Mouse (Mus musculus) thymus, adult 2 months (tissue): ENCODE data around the gene Stn1. TPM values are rescaled to one million over a fixed set of nuclear protein-coding genes. Genes with fewer than 3 reads are reported as not detected.

Experiments
- DNase-seq: peaks from one replicate; pipeline ENCODE4 v3.0.0; 2021
- H3K27ac ChIP-seq: fragments of 200-500 bp; 2 replicates; pipeline ENCODE4 v1.5.1; 2012; ENCODE audit warnings: low read length, control low read depth; ENCODE audit not compliant: control insufficient read depth, insufficient read depth
- H3K27me3 ChIP-seq: fragments of 200-500 bp; 2 replicates; pipeline ENCODE4 v1.6.1; 2012; ENCODE audit warnings: mild to moderate bottlenecking, low read length, moderate library complexity, mixed read lengths; ENCODE audit not compliant: control insufficient read depth, insufficient read depth
- H3K36me3 ChIP-seq: fragments of 200-500 bp; 2 replicates; pipeline ENCODE4 v1.6.1; 2012; ENCODE audit warnings: mild to moderate bottlenecking, low read length, moderate library complexity; ENCODE audit not compliant: control insufficient read depth, insufficient read depth
- H3K4me1 ChIP-seq: fragments of 200-500 bp; replicated peaks from 2 replicates; pipeline ENCODE4 v1.6.1; 2012; ENCODE audit warnings: low read length; ENCODE audit not compliant: control insufficient read depth, insufficient read depth
- H3K4me3 ChIP-seq: fragments of 200-500 bp; 2 replicates; pipeline ENCODE4 v1.5.1; 2012; ENCODE audit warnings: mild to moderate bottlenecking, low read length, control low read depth, moderate library complexity; ENCODE audit not compliant: control insufficient read depth, insufficient read depth
- CTCF ChIP-seq: fragments of 200-500 bp; IDR thresholded peaks from 2 replicates; pipeline ENCODE4 v1.5.1; 2012; ENCODE audit warnings: mild to moderate bottlenecking, control low read depth, low read length, moderate library complexity, borderline replicate concordance; ENCODE audit not compliant: control insufficient read depth, poor library complexity, insufficient read depth; ENCODE audit errors: extremely low read depth
- POLR2A ChIP-seq: fragments of 200-500 bp; IDR thresholded peaks from 2 replicates; pipeline ENCODE4 v1.6.1; 2012; ENCODE audit warnings: mild to moderate bottlenecking, low read length, control low read depth, moderate library complexity; ENCODE audit not compliant: control insufficient read depth, poor library complexity, insufficient read depth; ENCODE audit errors: extremely low read depth
- WGBS: fragments of 180-500 bp; shearing (Covaris S2); methylation state at CpG from one replicate; pipeline ENCODE4 v1.1.7; 2018; 5-methylcytosine and 5-hydroxymethylcytosine counted together
- polyA plus RNA-seq: library from polyadenylated mRNA; depleted of rRNA; stranded (reverse); fragments of >200 nt; gene quantifications from 2 replicates; pipeline ENCODE4 v1.2.3, GENCODE M21; 2012

Stn1 gene
- polyA plus RNA-seq, 1 experiment = 24.8 TPM

DNA sequence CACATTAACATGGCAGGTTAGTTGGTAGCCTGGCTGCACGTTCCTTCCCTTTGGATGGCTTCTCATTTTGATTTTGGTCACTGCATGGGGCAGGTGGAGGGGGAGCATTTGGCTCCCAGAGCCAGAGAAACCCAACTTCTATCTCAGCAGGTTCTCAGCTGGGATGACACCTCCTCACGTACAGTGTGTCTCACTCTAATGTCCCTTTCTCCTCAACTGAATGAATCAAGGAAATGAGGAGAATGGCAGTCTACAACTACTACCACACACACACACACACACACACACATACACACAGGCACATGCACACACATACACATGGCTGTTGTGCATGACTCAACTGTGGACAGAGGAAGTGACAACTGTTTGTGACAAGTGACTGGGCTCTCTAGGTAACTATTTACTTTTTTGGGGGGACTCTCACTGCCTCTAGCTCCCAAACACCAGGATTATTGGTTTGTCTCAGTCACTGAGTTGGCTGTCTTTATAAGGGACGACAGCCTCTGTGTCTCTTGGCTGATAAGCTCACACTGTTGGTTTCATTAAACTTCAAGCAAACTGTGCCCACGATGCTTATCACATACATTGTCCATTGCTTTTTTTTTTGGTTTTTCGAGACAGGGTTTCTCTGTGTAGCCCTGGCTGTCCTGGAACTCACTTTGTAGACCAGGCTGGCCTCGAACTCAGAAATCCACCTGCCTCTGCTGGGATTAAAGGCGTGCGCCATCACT, 18.0 kb downstream of the Stn1 start:
- no peaks in the 10 kb centered on the region for H3K27me3 ChIP-seq
- H3K4me1 ChIP-seq = peaks cover under 1% of the 10 kb centered on the region
- no peak for DNase-seq
- TF ChIP-seq CTCF (no peak), POLR2A (no peak)
- 84% methylated on average over 8 of the region's 8 CpGs for WGBS
- H3K27ac ChIP-seq = no peak overlapping the region
- no peak overlapping the region for H3K4me3 ChIP-seq
- peaks cover 5% of the 10 kb centered on the region; the same call in 1 of the 2 replicates for H3K36me3 ChIP-seq

DNA sequence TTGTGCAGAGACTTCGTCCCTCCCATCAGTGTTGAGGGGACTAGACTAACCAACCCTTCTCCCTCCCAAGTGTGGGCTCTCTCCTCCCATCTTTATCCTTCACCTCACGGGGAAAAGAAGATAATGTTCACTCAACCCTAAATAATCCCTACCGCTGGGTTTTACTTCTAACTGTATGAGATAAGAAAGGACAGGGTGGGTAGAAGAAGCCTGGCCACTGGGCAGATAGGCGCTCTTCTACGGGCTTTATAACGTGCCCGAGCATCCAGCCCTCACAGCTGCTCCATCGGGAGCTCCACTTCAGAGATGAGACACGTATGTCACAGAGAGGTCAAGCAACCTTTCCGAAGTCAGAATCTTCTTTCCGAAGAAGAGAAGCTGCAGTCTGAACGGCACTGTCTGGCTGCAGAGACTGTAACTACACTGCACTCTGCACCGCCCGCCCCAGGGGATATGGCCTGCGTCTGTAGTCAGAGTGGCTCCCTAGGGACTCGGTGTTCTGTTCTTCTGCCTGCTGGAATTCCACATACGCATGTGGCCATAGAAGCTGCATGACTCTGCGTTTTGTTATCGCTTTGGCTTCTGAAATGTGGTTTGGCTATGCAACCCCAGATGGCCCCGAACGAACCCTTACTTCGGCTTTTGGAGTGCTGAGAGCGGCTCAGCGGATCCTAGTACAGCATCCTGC, 18.7 kb downstream of the Stn1 start:
- no peaks in the 10 kb centered on the region for H3K4me1 ChIP-seq
- H3K36me3 ChIP-seq = peaks cover 5% of the 10 kb centered on the region; the same call in 1 of the 2 replicates
- no peak overlapping the region for H3K4me3 ChIP-seq
- TF ChIP-seq CTCF = no peak
- no peak for TF ChIP-seq POLR2A
- H3K27ac ChIP-seq = no peak overlapping the region
- 76% methylated on average over 24 of the region's 24 CpGs for WGBS
- H3K27me3 ChIP-seq = no peaks in the 10 kb centered on the region
- no peak for DNase-seq

DNA sequence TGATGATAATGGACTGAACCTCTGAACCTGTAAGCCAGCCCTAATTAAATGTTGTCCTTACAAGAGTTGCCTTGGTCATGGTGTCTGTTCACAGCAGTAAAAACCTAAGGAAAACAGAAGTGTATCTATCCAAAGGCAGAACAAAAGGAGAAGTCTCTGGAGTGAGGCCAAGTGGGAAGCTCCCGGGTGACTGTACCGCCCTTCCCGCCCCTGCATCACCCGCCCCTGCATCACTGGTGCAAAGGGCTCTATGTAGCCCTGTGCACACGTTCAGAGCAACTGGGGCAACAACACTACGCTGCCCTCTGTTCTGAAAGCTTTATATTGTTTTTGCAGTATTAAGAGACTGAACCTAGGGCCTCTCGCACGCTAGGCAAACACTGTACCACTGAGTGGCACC, 19.7 kb downstream of the Stn1 start:
- H3K27me3 ChIP-seq = no peaks in the 10 kb centered on the region
- H3K36me3 ChIP-seq = peaks cover 5% of the 10 kb centered on the region; the same call in 1 of the 2 replicates
- TF ChIP-seq CTCF (no peak), POLR2A (no peak)
- no peak for DNase-seq
- no peak overlapping the region for H3K27ac ChIP-seq
- 94% methylated on average over 8 of the region's 8 CpGs for WGBS
- H3K4me3 ChIP-seq = no peak overlapping the region
- peaks cover 8% of the 10 kb centered on the region for H3K4me1 ChIP-seq

GRCm38 (mm10) chr19:47516879-47517278, 20.4 kb downstream of the Stn1 start:
- no peaks in the 10 kb centered on the region for H3K27me3 ChIP-seq
- TF ChIP-seq POLR2A (no peak), CTCF (no peak)
- DNase-seq = no peak
- H3K36me3 ChIP-seq = peaks cover under 1% of the 10 kb centered on the region; the same call in 1 of the 2 replicates
- no peak overlapping the region for H3K4me3 ChIP-seq
- peaks cover 12% of the 10 kb centered on the region for H3K4me1 ChIP-seq
- WGBS = 99% methylated on average over 12 of the region's 12 CpGs
- no peak overlapping the region for H3K27ac ChIP-seq

- TF ChIP-seq POLR2A (no peak), CTCF (no peak)
- no peak overlapping the region for H3K4me3 ChIP-seq
- WGBS = 91% methylated on average over 5 of the region's 5 CpGs
Measured at GRCm38 (mm10) chr19:47515091-47515490, 22.2 kb downstream of the Stn1 start.

DNA sequence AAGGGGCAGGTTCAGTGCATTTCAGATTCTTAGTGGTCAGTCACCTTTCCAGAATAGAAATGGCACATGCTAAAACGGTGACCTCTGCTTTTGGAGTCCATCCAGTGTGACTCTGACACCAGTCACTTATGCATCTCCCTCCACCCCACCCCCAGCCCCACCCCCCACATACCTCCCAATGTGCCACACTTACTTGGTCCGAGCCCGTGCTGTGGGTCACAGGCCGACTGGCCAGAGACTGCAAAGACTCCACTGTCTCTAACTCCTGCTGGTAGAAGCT, 23.7 kb downstream of the Stn1 start:
- no peaks in the 10 kb centered on the region for H3K27me3 ChIP-seq
- DNase-seq = no peak
- no peak overlapping the region for H3K27ac ChIP-seq
- H3K36me3 ChIP-seq = no peaks in the 10 kb centered on the region
- H3K4me1 ChIP-seq = peaks cover 35% of the 10 kb centered on the region
- TF ChIP-seq POLR2A = no peak
- no peak for TF ChIP-seq CTCF
- no peak overlapping the region for H3K4me3 ChIP-seq
- 95% methylated on average over 4 of the region's 4 CpGs for WGBS

More at GRCm38 (mm10) chr19:47515091-47515490, 22.2 kb downstream of the Stn1 start:
- Histone ChIP-seq H3K36me3 (no peaks in the 10 kb centered on the region), H3K27ac (no peak overlapping the region), H3K27me3 (no peaks in the 10 kb centered on the region), H3K4me1 (peaks cover 23% of the 10 kb centered on the region)
- DNase-seq = no peak
